Mouse (Mus musculus) ES-E14 (cell line): ENCODE results near the gene Rasgrf2.

Experiments
- CHD2 ChIP-seq: IDR thresholded peaks from 2 replicates; pipeline ENCODE4 v1.6.1; 2014; ENCODE audit warnings: mild to moderate bottlenecking, low read depth, low read length, inconsistent platforms
- HCFC1 ChIP-seq: IDR thresholded peaks from 2 replicates; pipeline ENCODE4 v1.6.1; 2012; ENCODE audit warnings: low read length, inconsistent platforms, borderline replicate concordance; ENCODE audit not compliant: insufficient read depth
- MAFK ChIP-seq: IDR thresholded peaks from 2 replicates; pipeline ENCODE4 v1.6.1; 2014; ENCODE audit warnings: mild to moderate bottlenecking, low read depth, low read length, inconsistent platforms; ENCODE audit not compliant: insufficient read depth
- ZNF384 ChIP-seq: IDR thresholded peaks from 2 replicates; pipeline ENCODE4 v1.6.1; 2012; ENCODE audit warnings: low read depth, low read length, inconsistent platforms

GRCm38 (mm10) chr13:92025124-92025523, 106.3 kb downstream of the Rasgrf2 start:
- TF ChIP-seq CHD2 (no peak), MAFK (no peak), ZNF384 (no peak), HCFC1 (no peak)
